Mouse (Mus musculus) inflammation-experienced regulatory T-cells, adult 6 months (primary cell): ENCODE data around the gene Myadm. TPM values are rescaled to one million over a fixed set of nuclear protein-coding genes. Genes with fewer than 3 reads are reported as not detected.

Experiments used
- ATAC-seq: one replicate; pipeline ENCODE4 v1.8.0; 2017
- polyA plus RNA-seq, 3 experiments: library from polyadenylated mRNA; unstranded; fragments of 100-300 nt; shearing (Covaris generic); gene quantifications; one replicate each; pipeline ENCODE4 v1.2.1; 2017

The Myadm gene
- polyA plus RNA-seq, 3 experiments from 2014 or later, result 1.5 to 23.0 (median 4.8) TPM

- ATAC-seq, result no peak
Observed at GRCm38 (mm10) chr7:3323826-3324225, 34.9 kb downstream of the Myadm start.

GRCm38 (mm10) chr7:3327961-3328360 lies 39.1 kb downstream of the Myadm start:
- ATAC-seq, result no peak

GRCm38 (mm10) chr7:3329776-3330546 lies 41.1 kb downstream of the Myadm start:
- ATAC-seq, result no peak

GRCm38 (mm10) chr7:3331171-3331570 lies 42.3 kb downstream of the Myadm start:
- no peak for ATAC-seq

- ATAC-seq, result no peak
Observed at GRCm38 (mm10) chr7:3331581-3332223, 42.8 kb downstream of the Myadm start.

- no peak for ATAC-seq
Observed at GRCm38 (mm10) chr7:3332224-3332615, 43.3 kb downstream of the Myadm start.

GRCm38 (mm10) chr7:3332619-3333521 lies 44.0 kb downstream of the Myadm start, which contains the start of gene Cacng7:
Gene Cacng7, plus strand, starts transcription at chr7:3332955.
- ATAC-seq, result no peak

GRCm38 (mm10) chr7:3333542-3333941 lies 44.7 kb downstream of the Myadm start:
- no peak for ATAC-seq

GRCm38 (mm10) chr7:3336412-3336811 lies 47.5 kb downstream of the Myadm start:
- ATAC-seq, result no peak

GRCm38 (mm10) chr7:3338286-3338935 lies 49.5 kb downstream of the Myadm start:
- no peak for ATAC-seq

GRCm38 (mm10) chr7:3339010-3339409 lies 50.1 kb downstream of the Myadm start:
- no peak for ATAC-seq

GRCm38 (mm10) chr7:3343861-3344260 lies 55.0 kb downstream of the Myadm start:
- no peak for ATAC-seq

GRCm38 (mm10) chr7:3345301-3345700 lies 56.4 kb downstream of the Myadm start:
- ATAC-seq, result no peak

- no peak for ATAC-seq
Observed at GRCm38 (mm10) chr7:3347366-3348287, 58.7 kb downstream of the Myadm start.

GRCm38 (mm10) chr7:3348326-3348725 lies 59.4 kb downstream of the Myadm start:
- no peak for ATAC-seq

- ATAC-seq, result no peak
Observed at GRCm38 (mm10) chr7:3349775-3350174, 60.9 kb downstream of the Myadm start.

Other genes starting within 250 kb of the Myadm start
- not detected for gene AU018091, start 119.9 kb upstream of the Myadm start, polyA plus RNA-seq
- not detected for gene Nlrp12, start 39.3 kb upstream of the Myadm start, polyA plus RNA-seq
- gene Prkcg, start 99 bp downstream of the Myadm start, polyA plus RNA-seq, result under 1 TPM in 1 of 3 experiments, not detected in 2; 0.82 TPM
- not detected for gene Cacng7, start 43.9 kb downstream of the Myadm start, polyA plus RNA-seq
- not detected for gene Cacng8, start 101.6 kb downstream of the Myadm start, polyA plus RNA-seq
- not detected for gene Cacng6, start 135.1 kb downstream of the Myadm start, polyA plus RNA-seq
- not detected for gene Tarm1, start 213.5 kb downstream of the Myadm start, polyA plus RNA-seq